11 mouse cellular contexts compared by ENCODE assay signal in genomic region chr17:45655820-45656219, GRCm38 (mm10). TPM values are rescaled to one million over a fixed set of nuclear protein-coding genes. Genes with fewer than 3 reads are reported as not detected.
DNase-seq lines count a peak whose midpoint lies in the region; ATAC-seq and TF ChIP-seq lines count a peak whose summit lies in the region.
"Had no signal": no experiment of that assay in that cellular context is flagged by ENCODE, and none has a peak within 500 bp of the region (broad histone marks: within the 10 kb centered on the region; RNA-seq: fewer than 3 reads in every experiment).

No protein-coding gene starts in this region.

- DNase-seq in heart, postnatal 4 days, result peak; percentile 42
- DNase-seq in heart, adult 11 months, result no peak
- DNase-seq in thymus, adult 2 months, result peak; percentile 27
- no peak for DNase-seq in thymus, adult 18-20 months
- DNase-seq in urinary bladder, postnatal 10 days (ENCODE audit: low spot score), result no peak
- DNase-seq in spleen, adult 12 weeks (ENCODE audit: low spot score), result no peak
- DNase-seq in ovary, postnatal 36 days (ENCODE audit: low spot score), result no peak
- DNase-seq: adrenal gland, adult 2 months had no signal

- TF ChIP-seq CTCF in thymus, adult 2 months (IDR thresholded peaks at IDR 0.05; ENCODE audit: borderline replicate concordance, control insufficient read depth, extremely low read depth, insufficient read depth, low read length, poor library complexity), result no peak

- no peaks in the 10 kb centered on the region for H3K36me3 ChIP-seq in thymus, adult 2 months (ENCODE audit: control insufficient read depth, insufficient read depth, low read length)

- no peaks in the 10 kb centered on the region for H3K4me1 ChIP-seq in thymus, adult 2 months (replicated peaks; ENCODE audit: control insufficient read depth, insufficient read depth, low read length)
- H3K4me1 ChIP-seq: neural tube, embryonic 13.5 days had no signal

- WGBS in thymus, adult 2 months, result 36% methylated on average over 6 of the region's 6 CpGs

- H3K27me3 ChIP-seq in thymus, adult 2 months (ENCODE audit: control insufficient read depth, insufficient read depth, low read length), result no peaks in the 10 kb centered on the region
- H3K27me3 ChIP-seq: neural tube, embryonic 13.5 days had no signal

- no peak overlapping the region for H3K4me3 ChIP-seq in thymus, adult 2 months (ENCODE audit: control insufficient read depth, insufficient read depth, low read length)
- H3K4me3 ChIP-seq: neural tube, embryonic 13.5 days had no signal

- no peak for TF ChIP-seq POLR2A in thymus, adult 2 months (IDR thresholded peaks at IDR 0.05; ENCODE audit: control insufficient read depth, extremely low read depth, insufficient read depth, low read length, poor library complexity)

- peak; percentile 70 for ATAC-seq in granulocyte monocyte progenitor cell, adult 5-6 weeks (replicated peaks; ENCODE audit: poor library complexity, severe bottlenecking)

- H3K27ac ChIP-seq in thymus, adult 2 months (ENCODE audit: control insufficient read depth, insufficient read depth, low read length), result no peak overlapping the region
- H3K27ac ChIP-seq: neural tube, embryonic 13.5 days had no signal

RNA-seq across cellular contexts. Expression of gene Capn11, which starts 3.3 kb away (rescaled TPM):
- total RNA-seq in heart, postnatal 4 days (2021), result 1 to 10 TPM in 1 of 2 experiments, not detected in 1; 1.3 TPM
- polyA plus RNA-seq in thymus, adult 2 months (2012; rRNA removed), result 0.09 and 0.11 TPM in 2 replicates
- total RNA-seq in granulocyte monocyte progenitor cell, adult 5-6 weeks (2014; fragmentation: Nextera tagmentation), result 0.26 TPM in 1 of 2 replicates, not detected in the other
- total RNA-seq in granulocyte monocyte progenitor cell, adult 5-6 weeks (2017), result 0.69 TPM in 1 of 2 replicates, not detected in the other
- polyA plus RNA-seq: adrenal gland, adult 2 months had no signal

RNA-seq across cellular contexts. Expression of gene Mrpl14, which starts 30.3 kb away (rescaled TPM):
- total RNA-seq in heart, postnatal 4 days (2021), result 10 to 100 TPM; 89.8 to 90.8 TPM
- 164 and 173 TPM in 2 replicates for polyA plus RNA-seq in thymus, adult 2 months (2012; rRNA removed)
- 81.2 and 91.4 TPM in 2 replicates for total RNA-seq in granulocyte monocyte progenitor cell, adult 5-6 weeks (2014; fragmentation: Nextera tagmentation)
- total RNA-seq in granulocyte monocyte progenitor cell, adult 5-6 weeks (2017), result 10.6 and 36.8 TPM in 2 replicates

RNA-seq across cellular contexts. Expression of gene Tmem63b, which starts 30.9 kb away (rescaled TPM):
- total RNA-seq in heart, postnatal 4 days (2021), result 10 to 100 TPM; 74.3 to 77.1 TPM
- 119 TPM in 2 replicates for polyA plus RNA-seq in thymus, adult 2 months (2012; rRNA removed)
- 4.0 and 7.5 TPM in 2 replicates for total RNA-seq in granulocyte monocyte progenitor cell, adult 5-6 weeks (2014; fragmentation: Nextera tagmentation)
- 3.4 and 5.6 TPM in 2 replicates for total RNA-seq in granulocyte monocyte progenitor cell, adult 5-6 weeks (2017)

RNA-seq across cellular contexts. Expression of gene Mymx, which starts 53.9 kb away (rescaled TPM):
- total RNA-seq in heart, postnatal 4 days (2021), result not detected
- polyA plus RNA-seq in thymus, adult 2 months (2012; rRNA removed), result 0.61 and 1.3 TPM in 2 replicates
- total RNA-seq in granulocyte monocyte progenitor cell, adult 5-6 weeks (2014; fragmentation: Nextera tagmentation), result not detected in 2 replicates
- total RNA-seq in granulocyte monocyte progenitor cell, adult 5-6 weeks (2017), result not detected in 2 replicates
- total RNA-seq: adrenal gland, adult 2 months; left cerebral cortex, postnatal 25 days had no signal

RNA-seq across cellular contexts. Expression of gene Slc29a1, which starts 56.4 kb away (rescaled TPM):
- total RNA-seq in heart, postnatal 4 days (2021), result 10 to 100 TPM; 77.9 to 96.2 TPM
- 358 and 385 TPM in 2 replicates for polyA plus RNA-seq in thymus, adult 2 months (2012; rRNA removed)
- 60.7 and 107 TPM in 2 replicates for total RNA-seq in granulocyte monocyte progenitor cell, adult 5-6 weeks (2014; fragmentation: Nextera tagmentation)
- total RNA-seq in granulocyte monocyte progenitor cell, adult 5-6 weeks (2017), result 53.2 and 74.0 TPM in 2 replicates

Comparison
In these comparisons a context has a peak if more than half of its experiments do, and no peak if none do; other contexts are left out.
1. DNase-seq: peak in heart, postnatal 4 days (single experiment) and thymus, adult 2 months (single experiment); none in heart, adult 11 months (single experiment), thymus, adult 18-20 months (0 of 2), urinary bladder, postnatal 10 days (single experiment), spleen, adult 12 weeks (single experiment) and ovary, postnatal 36 days (single experiment).
2. RNA of gene Tmem63b, which starts 30.9 kb away (total RNA-seq): 74.3 to 77.1 TPM in heart, postnatal 4 days; 3.4 to 7.5 TPM in granulocyte monocyte progenitor cell, adult 5-6 weeks; every median in the first group is over 4 times any median in the second.